ENCODE assay signal across 17 mouse cellular contexts in genomic region chr6:6873476-6874072, GRCm38 (mm10). TPM values are rescaled to one million over a fixed set of nuclear protein-coding genes. Genes with fewer than 3 reads are reported as not detected.
DNase-seq lines count a peak whose midpoint lies in the region; ATAC-seq and TF ChIP-seq lines count a peak whose summit lies in the region.
"Had no signal": no experiment of that assay in that cellular context is flagged by ENCODE, and none has a peak within 500 bp of the region (broad histone marks: within the 10 kb centered on the region; RNA-seq: fewer than 3 reads in every experiment).

No protein-coding gene starts in this region.

- intact Hi-C loops in left cerebral cortex, adult 2 months (cut with DNase I), result no loop called here
- intact Hi-C loops in left cerebral cortex, postnatal 14 days (cut with DNase I), result loop anchor here (10.0 kb wide), 1 partner anchor 289 kb away; no protein-coding TSS in a partner anchor

- H3K4me2 ChIP-seq in heart, embryonic 12.5 days, result 0 out of 2 replicates have a peak overlapping the region, but pooled peaks have one; percentile 12
- peak overlapping the region; percentile 74 for H3K4me2 ChIP-seq in embryonic facial prominence, embryonic 14.5 days (ENCODE audit: low read depth, low read length)
- H3K4me2 ChIP-seq in limb, embryonic 12.5 days, result peak overlapping the region; percentile 45
- H3K4me2 ChIP-seq in neural tube, embryonic 15.5 days, result no peak overlapping the region

- H3K9ac ChIP-seq in heart, embryonic 12.5 days, result no peak overlapping the region
- peak overlapping the region; percentile 56; the same call in 1 of the 2 replicates for H3K9ac ChIP-seq in embryonic facial prominence, embryonic 14.5 days (ENCODE audit: low read depth, low read length)
- H3K9ac ChIP-seq in limb, embryonic 12.5 days (replicated peaks), result no peak overlapping the region
- H3K9ac ChIP-seq in neural tube, embryonic 15.5 days (replicated peaks), result no peak overlapping the region

- no peaks in the 10 kb centered on the region for H3K36me3 ChIP-seq in heart, embryonic 12.5 days
- no peaks in the 10 kb centered on the region for H3K36me3 ChIP-seq in heart, embryonic 10.5 days
- H3K36me3 ChIP-seq in embryonic facial prominence, embryonic 14.5 days (ENCODE audit: control insufficient read depth, insufficient read depth, low read length), result peaks cover 4% of the 10 kb centered on the region; the same call in 1 of the 2 replicates
- 0 out of 2 replicates have a peak, but pooled peaks cover 8% of the 10 kb centered on the region for H3K36me3 ChIP-seq in limb, embryonic 12.5 days
- no peaks in the 10 kb centered on the region for H3K36me3 ChIP-seq in neural tube, embryonic 15.5 days

- H3K4me1 ChIP-seq in heart, embryonic 12.5 days (replicated peaks), result peaks cover 20% of the 10 kb centered on the region
- peaks cover 19% of the 10 kb centered on the region for H3K4me1 ChIP-seq in heart, embryonic 10.5 days
- H3K4me1 ChIP-seq in embryonic facial prominence, embryonic 14.5 days (ENCODE audit: control insufficient read depth, insufficient read depth, low read length), result no peaks in the 10 kb centered on the region
- peaks cover 21% of the 10 kb centered on the region for H3K4me1 ChIP-seq in limb, embryonic 12.5 days (replicated peaks)
- H3K4me1 ChIP-seq in neural tube, embryonic 15.5 days, result 0 out of 2 replicates have a peak, but pooled peaks cover 4% of the 10 kb centered on the region

- no peak overlapping the region for H3K27ac ChIP-seq in heart, embryonic 12.5 days (ENCODE audit: poor library complexity, severe bottlenecking)
- no peak overlapping the region for H3K27ac ChIP-seq in heart, embryonic 10.5 days
- H3K27ac ChIP-seq in embryonic facial prominence, embryonic 14.5 days (replicated peaks; ENCODE audit: low read depth, low read length), result peak overlapping the region; percentile 70; the same call in 1 of the 2 replicates
- no peak overlapping the region for H3K27ac ChIP-seq in limb, embryonic 12.5 days
- H3K27ac ChIP-seq in neural tube, embryonic 15.5 days (replicated peaks), result no peak overlapping the region
- no peak overlapping the region for H3K27ac ChIP-seq in left cerebral cortex, adult 2 months

- no peak overlapping the region for H3K4me3 ChIP-seq in heart, embryonic 12.5 days
- H3K4me3 ChIP-seq in heart, embryonic 10.5 days, result no peak overlapping the region
- peak overlapping the region; percentile 25 for H3K4me3 ChIP-seq in embryonic facial prominence, embryonic 14.5 days (ENCODE audit: low read depth, low read length)
- H3K4me3 ChIP-seq in limb, embryonic 12.5 days (replicated peaks), result peak overlapping the region; percentile 21
- no peak overlapping the region for H3K4me3 ChIP-seq in neural tube, embryonic 15.5 days (replicated peaks)
- no peak overlapping the region for H3K4me3 ChIP-seq in left cerebral cortex, adult 2 months

- DNase-seq in heart, embryonic 10.5 days (ENCODE audit: low spot score), result no peak
- DNase-seq in embryonic facial prominence, embryonic 14.5 days (ENCODE audit: low spot score), result peak; percentile 7
- no peak for DNase-seq in left cerebral cortex, adult 2 months (ENCODE audit: extremely low spot score in 1 of 2, low spot score in 2 of 2)
- DNase-seq in layer of hippocampus, adult 8-10 months (ENCODE audit: low spot score in 2 of 2), result no peak
- no peak for DNase-seq in left cerebral cortex, postnatal 14 days (ENCODE audit: low spot score in 2 of 2)
- DNase-seq: cerebellum, adult 9-11 months; kidney, postnatal 36 days had no signal

- WGBS in heart, embryonic 12.5 days, result under 1% methylated on average over 19 of the region's 19 CpGs
- WGBS in heart, embryonic 10.5 days, result under 1% methylated on average over 19 of the region's 19 CpGs
- WGBS in embryonic facial prominence, embryonic 14.5 days, result 3% methylated on average over 19 of the region's 19 CpGs
- 1% methylated on average over 19 of the region's 19 CpGs for WGBS in limb, embryonic 12.5 days
- under 1% methylated on average over 19 of the region's 19 CpGs for WGBS in neural tube, embryonic 15.5 days

- TF ChIP-seq CTCF in left cerebral cortex, adult 2 months (IDR thresholded peaks at IDR 0.05), result no peak

- H3K27me3 ChIP-seq in heart, embryonic 12.5 days (replicated peaks), result peaks cover 89% of the 10 kb centered on the region
- peaks cover 100% of the 10 kb centered on the region for H3K27me3 ChIP-seq in heart, embryonic 10.5 days (ENCODE audit: insufficient read depth, poor library complexity, severe bottlenecking)
- peaks cover 95% of the 10 kb centered on the region for H3K27me3 ChIP-seq in embryonic facial prominence, embryonic 14.5 days (replicated peaks; ENCODE audit: control insufficient read depth, insufficient read depth, low read length)
- H3K27me3 ChIP-seq in limb, embryonic 12.5 days, result peaks cover 92% of the 10 kb centered on the region
- peaks cover 96% of the 10 kb centered on the region for H3K27me3 ChIP-seq in neural tube, embryonic 15.5 days (replicated peaks)

- no peak for ATAC-seq in heart, embryonic 12.5 days (ENCODE audit: insufficient number of reproducible peaks, low FRiP score)
- ATAC-seq in embryonic facial prominence, embryonic 14.5 days (ENCODE audit: low read depth), result no peak
- ATAC-seq in limb, embryonic 12.5 days (ENCODE audit: insufficient number of reproducible peaks, insufficient read depth, low FRiP score, low TSS enrichment, low read depth), result 0 out of 2 replicates have a peak, but pooled peaks have one; percentile 8
- ATAC-seq in neural tube, embryonic 15.5 days (ENCODE audit: low FRiP score), result 0 out of 2 replicates have a peak, but pooled peaks have one; percentile 13

- no peaks in the 10 kb centered on the region for H3K9me3 ChIP-seq in heart, embryonic 12.5 days (replicated peaks)
- H3K9me3 ChIP-seq in heart, embryonic 10.5 days, result no peaks in the 10 kb centered on the region
- no peaks in the 10 kb centered on the region for H3K9me3 ChIP-seq in embryonic facial prominence, embryonic 14.5 days (ENCODE audit: control insufficient read depth, low read length)
- H3K9me3 ChIP-seq in limb, embryonic 12.5 days, result no peaks in the 10 kb centered on the region
- no peaks in the 10 kb centered on the region for H3K9me3 ChIP-seq in neural tube, embryonic 15.5 days (replicated peaks)

RNA-seq across cellular contexts. Expression of gene Dlx5, which starts 8.3 kb away (rescaled TPM):
- 0.98 and 1.5 TPM in 2 replicates for polyA plus RNA-seq in heart, embryonic 12.5 days (2016; fragmentation: Nextera tagmentation; extraction: Ambion mirVana)
- 4.0 and 8.9 TPM in 2 replicates for polyA plus RNA-seq in heart, embryonic 10.5 days (2016; fragmentation: Nextera tagmentation; extraction: Ambion mirVana)
- polyA plus RNA-seq in embryonic facial prominence, embryonic 14.5 days (2014; fragmentation: Nextera tagmentation; extraction: Ambion mirVana), result 38.0 and 40.2 TPM in 2 replicates
- polyA plus RNA-seq in limb, embryonic 12.5 days (2016; fragmentation: Nextera tagmentation; extraction: Ambion mirVana), result 33.9 and 42.5 TPM in 2 replicates
- 0.41 and 0.83 TPM in 2 replicates for polyA plus RNA-seq in neural tube, embryonic 15.5 days (2015; fragmentation: Nextera tagmentation; extraction: Ambion mirVana)
- 1 to 10 TPM; 5.6 to 8.9 TPM for total RNA-seq in left cerebral cortex, adult 2 months (2021)
- 1 to 10 TPM; 3.8 to 6.0 (median 4.7) TPM for total RNA-seq in layer of hippocampus, adult 8-10 months (2022)
- 1 to 10 TPM; 6.4 to 6.9 TPM for total RNA-seq in left cerebral cortex, postnatal 14 days (2021)
- total RNA-seq: ES-E14; neutrophil, adult 5-6 weeks had no signal
- polyA plus RNA-seq: small intestine, adult 2 months had no signal

RNA-seq across cellular contexts. Expression of gene Dlx6, which starts 10.4 kb away (rescaled TPM):
- polyA plus RNA-seq in heart, embryonic 12.5 days (2016; fragmentation: Nextera tagmentation; extraction: Ambion mirVana), result 0.14 TPM in 1 of 2 replicates, not detected in the other
- 0.23 and 0.57 TPM in 2 replicates for polyA plus RNA-seq in heart, embryonic 10.5 days (2016; fragmentation: Nextera tagmentation; extraction: Ambion mirVana)
- 2.8 and 3.7 TPM in 2 replicates for polyA plus RNA-seq in embryonic facial prominence, embryonic 14.5 days (2014; fragmentation: Nextera tagmentation; extraction: Ambion mirVana)
- 2.2 and 2.5 TPM in 2 replicates for polyA plus RNA-seq in limb, embryonic 12.5 days (2016; fragmentation: Nextera tagmentation; extraction: Ambion mirVana)
- 0.41 TPM in 1 of 2 replicates, not detected in the other for polyA plus RNA-seq in neural tube, embryonic 15.5 days (2015; fragmentation: Nextera tagmentation; extraction: Ambion mirVana)
- total RNA-seq in left cerebral cortex, adult 2 months (2021), result 10 to 100 TPM in 1 of 2 experiments, 1 to 10 TPM in 1; 9.1 to 11.1 TPM
- 1 to 10 TPM; 5.4 to 8.7 (median 6.5) TPM for total RNA-seq in layer of hippocampus, adult 8-10 months (2022)
- total RNA-seq in left cerebral cortex, postnatal 14 days (2021), result 10 to 100 TPM in 1 of 2 experiments, 1 to 10 TPM in 1; 8.9 to 10.8 TPM
- total RNA-seq: ES-E14; gastrocnemius, postnatal 4 days; neutrophil, adult 5-6 weeks had no signal
- polyA plus RNA-seq: heart, embryonic 16.5 days; intestine, postnatal 0 days; liver, embryonic 16.5 days; small intestine, adult 2 months had no signal

Comparison
In these comparisons a context has a peak if more than half of its experiments do, and no peak if none do; other contexts are left out.
1. ATAC-seq: peak in limb, embryonic 12.5 days (single experiment) and neural tube, embryonic 15.5 days (single experiment); none in heart, embryonic 12.5 days (single experiment) and embryonic facial prominence, embryonic 14.5 days (single experiment).
2. H3K4me3 ChIP-seq: peak in embryonic facial prominence, embryonic 14.5 days (single experiment) and limb, embryonic 12.5 days (single experiment); none in heart, embryonic 12.5 days (single experiment), heart, embryonic 10.5 days (single experiment), neural tube, embryonic 15.5 days (single experiment) and left cerebral cortex, adult 2 months (single experiment).